Mouse (Mus musculus): Measurements from ENCODE around the gene P2rx4. TPM values are rescaled to one million over a fixed set of nuclear protein-coding genes. Genes with fewer than 3 reads are reported as not detected.

Gene P2rx4
- total and polyA plus RNA-seq, 2 experiments: 43.2 to 59.5 TPM

DNA sequence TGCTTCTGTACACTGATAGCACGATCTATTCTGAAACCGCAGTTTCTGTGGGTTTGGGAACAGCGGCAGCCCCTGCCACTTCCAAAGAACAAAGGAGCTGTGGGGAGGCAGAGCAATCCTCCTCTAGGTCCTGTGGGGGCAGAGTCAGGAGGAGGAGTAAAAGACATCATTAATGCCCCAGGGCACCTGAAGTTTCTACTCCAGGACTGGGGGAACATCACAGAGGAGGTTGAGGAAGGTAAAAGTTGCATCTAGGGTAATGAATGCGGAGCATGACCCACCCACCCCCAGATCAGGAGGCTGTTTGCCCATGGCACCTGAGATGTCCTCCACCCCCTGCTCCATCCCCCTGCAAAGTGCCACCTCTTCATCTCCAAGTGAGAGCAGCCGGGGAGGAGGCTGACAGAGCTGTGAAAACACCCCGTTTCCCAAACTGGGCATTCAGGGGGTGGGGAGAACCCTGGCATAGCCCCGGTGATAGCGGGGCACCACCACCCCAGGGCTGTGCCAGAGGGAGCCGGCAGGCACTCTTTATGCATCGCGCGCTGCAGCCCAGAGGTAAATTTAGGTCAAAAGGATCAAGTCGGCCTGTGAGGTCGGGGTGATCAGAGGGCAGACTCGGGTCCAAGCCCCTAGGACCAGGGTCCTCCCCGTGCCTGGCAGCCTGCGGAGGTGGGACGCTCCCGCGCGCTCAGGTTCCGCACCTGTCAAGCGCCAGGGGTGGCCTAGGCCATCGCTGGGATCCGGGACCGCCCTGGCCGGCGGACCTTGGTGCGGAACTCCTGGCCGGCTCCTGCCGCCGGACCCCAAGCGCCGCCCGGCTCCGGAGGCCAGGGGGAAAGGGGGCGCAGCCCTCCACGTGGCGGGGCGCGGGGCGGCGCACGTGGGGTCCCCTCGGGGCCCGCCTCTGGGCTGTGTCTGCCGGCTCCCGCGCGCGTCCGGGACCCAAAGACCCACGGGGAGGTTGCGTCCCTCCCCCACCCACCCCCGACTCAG, 71.2 kb downstream of the P2rx4 start:
- no peaks in the 10 kb centered on the region for H3K36me3 ChIP-seq (ENCODE audit: control insufficient read depth, insufficient read depth, low read length)
- peak overlapping the region; percentile 86 for H3K9ac ChIP-seq (ENCODE audit: low read depth, low read length)
- peaks cover 14% of the 10 kb centered on the region; the same call in 1 of the 2 replicates for H3K79me2 ChIP-seq (ENCODE audit: control insufficient read depth, insufficient read depth, low read length)
- no peak overlapping the region for H3K27ac ChIP-seq (replicated peaks; ENCODE audit: insufficient read depth, low read depth, low read length)
- H3K4me1 ChIP-seq (ENCODE audit: control insufficient read depth, insufficient read depth, low read length): peaks cover 3% of the 10 kb centered on the region; the same call in 1 of the 2 replicates
- peak overlapping the region; percentile 96 for H3K4me3 ChIP-seq (ENCODE audit: insufficient read depth, low read depth, low read length)
- no peaks in the 10 kb centered on the region for H3K27me3 ChIP-seq (ENCODE audit: control insufficient read depth, insufficient read depth, low read length)
- no peak for DNase-seq (ENCODE audit: extremely low read depth, low read depth, low spot score)
- 6% methylated on average over 48 of the region's 55 CpGs for WGBS
- no peak for TF ChIP-seq POLR2A (IDR thresholded peaks at IDR 0.05; ENCODE audit: extremely low read depth, insufficient read depth, low read length)
- TF ChIP-seq CTCF (IDR thresholded peaks at IDR 0.05; ENCODE audit: low read depth, low read length): no peak

Other genes with a start within 250 kb of the P2rx4 start
- gene Atp2a2, start 205.3 kb upstream of the P2rx4 start, total RNA-seq (2014; rRNA removed): 44.6 and 65.4 TPM in 2 replicates
- gene Atp2a2, start 205.3 kb upstream of the P2rx4 start, polyA plus RNA-seq (2012; rRNA removed): 46.0 and 50.5 TPM in 2 replicates
- gene Ift81, start 93.0 kb upstream of the P2rx4 start, total RNA-seq (2014; rRNA removed): 1.7 and 3.0 TPM in 2 replicates
- 0.14 and 0.38 TPM in 2 replicates for gene Ift81, start 93.0 kb upstream of the P2rx4 start, polyA plus RNA-seq (2012; rRNA removed)
- 2.2 and 4.3 TPM in 2 replicates for gene P2rx7, start 63.6 kb upstream of the P2rx4 start, total RNA-seq (2014; rRNA removed)
- gene P2rx7, start 63.6 kb upstream of the P2rx4 start, polyA plus RNA-seq (2012; rRNA removed): 2.7 and 4.0 TPM in 2 replicates
- 6.3 and 8.3 TPM in 2 replicates for gene Camkk2, start 71.9 kb downstream of the P2rx4 start, total RNA-seq (2014; rRNA removed)
- 16.4 and 17.7 TPM in 2 replicates for gene Camkk2, start 71.9 kb downstream of the P2rx4 start, polyA plus RNA-seq (2012; rRNA removed)
- 93.9 and 99.0 TPM in 2 replicates for gene Anapc5, start 113.8 kb downstream of the P2rx4 start, total RNA-seq (2014; rRNA removed)
- 61.0 and 61.9 TPM in 2 replicates for gene Anapc5, start 113.8 kb downstream of the P2rx4 start, polyA plus RNA-seq (2012; rRNA removed)
- 4.1 and 5.3 TPM in 2 replicates for gene Rnf34, start 142.5 kb downstream of the P2rx4 start, total RNA-seq (2014; rRNA removed)
- 3.4 TPM in 2 replicates for gene Rnf34, start 142.5 kb downstream of the P2rx4 start, polyA plus RNA-seq (2012; rRNA removed)

Data from liver, adult 2 months (tissue).